Mouse (Mus musculus): Measurements from ENCODE around the gene Nisch. TPM values are rescaled to one million over a fixed set of nuclear protein-coding genes. Genes with fewer than 3 reads are reported as not detected.

The Nisch gene
- total and polyA plus RNA-seq, 3 experiments = 46.3 to 180 (median 85.2) TPM

GRCm38 (mm10) chr14:31138219-31138896 is 78.4 kb downstream of the Nisch start:
- Histone ChIP-seq H3K9ac (ENCODE audit: insufficient read depth, low read depth) (no peak overlapping the region), H3K9me3 (replicated peaks; ENCODE audit: low read length) (peaks cover 9% of the 10 kb centered on the region)

GRCm38 (mm10) chr14:31137791-31138190 is 79.0 kb downstream of the Nisch start:
- no peaks in the 10 kb centered on the region for H3K79me2 ChIP-seq (replicated peaks; ENCODE audit: control insufficient read depth, extremely low read depth, insufficient read depth, poor library complexity, severe bottlenecking)
- DNase-seq (ENCODE audit: extremely low read depth) = no peak
- dilution Hi-C loops (cut with MboI; ENCODE audit: extremely low pct_ligation_motif_present, extremely low pct_unique_long_range_greater_than_20kb, low sequenced_read_pairs) = no loop called here
- H3K4me2 ChIP-seq (ENCODE audit: insufficient read depth, low read depth, poor library complexity, severe bottlenecking) = no peak overlapping the region
- in situ Hi-C loops (cut with MboI; ENCODE audit: low pct_ligation_motif_present, low pct_unique_long_range_greater_than_20kb, low sequenced_read_pairs) = no loop called here
- TF ChIP-seq CHD1 (IDR thresholded peaks at IDR 0.05; ENCODE audit: low read depth, low read length) = no peak
- no peak for TF ChIP-seq MAFK (IDR thresholded peaks at IDR 0.05; ENCODE audit: insufficient replicate concordance, low read length)
- no peak for TF ChIP-seq RCOR1 (conservative IDR thresholded peaks at IDR 0.05; ENCODE audit: low read depth, low read length)
- no peak for TF ChIP-seq POLR2A (IDR thresholded peaks at IDR 0.05; ENCODE audit: low read depth, low read length)
- TF ChIP-seq POLR2AphosphoS2 (IDR thresholded peaks at IDR 0.05; ENCODE audit: low read depth, low read length) = no peak
- no peak for TF ChIP-seq CTCF (conservative IDR thresholded peaks at IDR 0.05 in 1 of 2, IDR thresholded peaks at IDR 0.05 in 1 of 2; ENCODE audit: low read depth in 2 of 2, low read length in 2 of 2)
- TF ChIP-seq MEF2A (IDR thresholded peaks at IDR 0.05; ENCODE audit: borderline replicate concordance, low read depth, low read length) = no peak
- TF ChIP-seq RAD21 (IDR thresholded peaks at IDR 0.05; ENCODE audit: low read depth, low read length) = no peak
- no peak for TF ChIP-seq EP300 (IDR thresholded peaks at IDR 0.05; ENCODE audit: low read length)
- no peak for TF ChIP-seq JUN (IDR thresholded peaks at IDR 0.05; ENCODE audit: insufficient read depth, low read depth, low read length)
- no peak for TF ChIP-seq NELFE (IDR thresholded peaks at IDR 0.05; ENCODE audit: low read depth, low read length)
- TF ChIP-seq ELF1 (IDR thresholded peaks at IDR 0.05; ENCODE audit: low read depth, low read length) = no peak
- TF ChIP-seq PAX5 (IDR thresholded peaks at IDR 0.05; ENCODE audit: low read length) = no peak
- TF ChIP-seq ZNF384 (IDR thresholded peaks at IDR 0.05; ENCODE audit: low read depth, low read length) = no peak
- TF ChIP-seq SIN3A (IDR thresholded peaks at IDR 0.05; ENCODE audit: low read length) = no peak
- no peak for TF ChIP-seq SMC3 (IDR thresholded peaks at IDR 0.05; ENCODE audit: low read depth, low read length)
- no peak overlapping the region for H3K27ac ChIP-seq (ENCODE audit: insufficient read depth, low read depth)
- peaks cover 5% of the 10 kb centered on the region for H3K9me3 ChIP-seq (replicated peaks; ENCODE audit: low read length)
- H3K4me3 ChIP-seq (replicated peaks in 1 of 3; ENCODE audit: low read depth in 2 of 3, low read length in 2 of 3, poor library complexity in 1 of 3) = no peak overlapping the region
- H3K27me3 ChIP-seq (replicated peaks) = peaks cover 8% of the 10 kb centered on the region
- peaks cover 29 to 68% of the 10 kb centered on the region in 2 experiments for H3K36me3 ChIP-seq (replicated peaks in 1 of 2; ENCODE audit: control insufficient read depth in 1 of 2, insufficient read depth in 1 of 2, low read length in 1 of 2)
- H3K9ac ChIP-seq (ENCODE audit: insufficient read depth, low read depth) = no peak overlapping the region
- H3K4me1 ChIP-seq (ENCODE audit: control insufficient read depth in 1 of 2, insufficient read depth in 2 of 2) = peaks cover 0 to 3% of the 10 kb centered on the region in 2 experiments; a peak in 2 of 4 replicates

More at GRCm38 (mm10) chr14:31138219-31138896, 78.4 kb downstream of the Nisch start:
- Histone ChIP-seq H3K4me2 (ENCODE audit: insufficient read depth, low read depth, poor library complexity, severe bottlenecking) (no peak overlapping the region), H3K36me3 (replicated peaks in 1 of 2; ENCODE audit: control insufficient read depth in 1 of 2, insufficient read depth in 1 of 2, low read length in 1 of 2) (peaks cover 32 to 74% of the 10 kb centered on the region in 2 experiments), H3K27ac (ENCODE audit: insufficient read depth, low read depth) (no peak overlapping the region), H3K27me3 (replicated peaks) (peaks cover 2% of the 10 kb centered on the region), H3K79me2 (replicated peaks; ENCODE audit: control insufficient read depth, extremely low read depth, insufficient read depth, poor library complexity, severe bottlenecking) (no peaks in the 10 kb centered on the region), H3K4me3 (replicated peaks in 1 of 3; ENCODE audit: low read depth in 2 of 3, low read length in 2 of 3, poor library complexity in 1 of 3) (no peak overlapping the region), H3K4me1 (ENCODE audit: control insufficient read depth in 1 of 2, insufficient read depth in 2 of 2) (peaks cover 0 to 3% of the 10 kb centered on the region in 2 experiments; a peak in 2 of 4 replicates)
- in situ Hi-C loops (cut with MboI; ENCODE audit: low pct_ligation_motif_present, low pct_unique_long_range_greater_than_20kb, low sequenced_read_pairs) = no loop called here
- dilution Hi-C loops (cut with MboI; ENCODE audit: extremely low pct_ligation_motif_present, extremely low pct_unique_long_range_greater_than_20kb, low sequenced_read_pairs) = no loop called here
- no peak for DNase-seq (ENCODE audit: extremely low read depth)
- TF ChIP-seq ZKSCAN1 (IDR thresholded peaks at IDR 0.05; ENCODE audit: borderline replicate concordance, low read depth, low read length) = no peak
- TF ChIP-seq POLR2AphosphoS2 (IDR thresholded peaks at IDR 0.05; ENCODE audit: low read depth, low read length) = no peak
- no peak for TF ChIP-seq JUND (conservative IDR thresholded peaks at IDR 0.05; ENCODE audit: low read depth, low read length)
- TF ChIP-seq ZMIZ1 (IDR thresholded peaks at IDR 0.05; ENCODE audit: low read depth, low read length) = no peak
- no peak for TF ChIP-seq USF2 (conservative IDR thresholded peaks at IDR 0.05; ENCODE audit: low read depth, low read length)
- no peak for TF ChIP-seq ZC3H11A (IDR thresholded peaks at IDR 0.05; ENCODE audit: low read depth, low read length)
